Mouse (Mus musculus) stomach, postnatal 0 days (tissue): Measurements from ENCODE around the gene Hdac4. TPM values are rescaled to one million over a fixed set of nuclear protein-coding genes. Genes with fewer than 3 reads are reported as not detected.
A peak's percentile ranks its signal among the peaks of the same experiment; 100 is the strongest.

Source experiments
- ATAC-seq: fragments of 200-750 bp; cut with Nextera tagmentation; 2 replicates; pipeline ENCODE4 v1.8.0; 2017; ENCODE audit not compliant: low FRiP score, low TSS enrichment
- DNase-seq: peaks from one replicate; pipeline ENCODE4 v3.0.0-alpha.2; 2016; ENCODE audit warnings: low spot score
- H3K27ac ChIP-seq: fragments of 300-500 bp; sonication (generic); replicated peaks from 2 replicates; pipeline ENCODE4 v1.5.1; 2014; ENCODE audit warnings: mild to moderate bottlenecking, control low read depth
- H3K27me3 ChIP-seq: fragments of 300-500 bp; sonication (generic); 2 replicates; pipeline ENCODE4 v1.6.1; 2014; ENCODE audit warnings: low read length; ENCODE audit not compliant: control insufficient read depth, insufficient read depth
- H3K36me3 ChIP-seq: fragments of 300-500 bp; sonication (generic); 2 replicates; pipeline ENCODE4 v1.6.1; 2014; ENCODE audit warnings: low read length, mixed read lengths; ENCODE audit not compliant: control insufficient read depth, insufficient read depth
- H3K4me1 ChIP-seq: fragments of 300-500 bp; sonication (generic); replicated peaks from 2 replicates; pipeline ENCODE4 v1.6.1; 2014; ENCODE audit warnings: antibody characterized with exemption; ENCODE audit not compliant: control insufficient read depth, insufficient read depth
- H3K4me2 ChIP-seq: fragments of 300-500 bp; sonication (generic); replicated peaks from 2 replicates; pipeline ENCODE4 v1.6.1; 2014; ENCODE audit warnings: low read depth, mild to moderate bottlenecking, control low read depth, moderate library complexity
- H3K4me3 ChIP-seq: fragments of 300-500 bp; sonication (generic); 2 replicates; pipeline ENCODE4 v1.5.1; 2014; ENCODE audit warnings: low read depth, low read length, control low read depth
- H3K9ac ChIP-seq: fragments of 300-500 bp; sonication (generic); 2 replicates; pipeline ENCODE4 v1.6.1; 2014; ENCODE audit warnings: mild to moderate bottlenecking, low read length, control low read depth, mixed read lengths
- H3K9me3 ChIP-seq: fragments of 300-500 bp; sonication (generic); 2 replicates; pipeline ENCODE4 v1.6.1; 2016; ENCODE audit warnings: low read length; ENCODE audit not compliant: control insufficient read depth
- CTCF ChIP-seq: IDR thresholded peaks from 2 replicates; pipeline ENCODE4 v1.5.1; 2016; ENCODE audit warnings: antibody characterized with exemption, low read depth, mild to moderate bottlenecking, moderate library complexity
- EP300 ChIP-seq: optimal IDR thresholded peaks from 2 replicates; pipeline ENCODE3; 2016; ENCODE audit warnings: antibody characterized with exemption
- WGBS: fragments of 180-500 bp; shearing (Covaris S2); extraction: QIAGEN DNeasy Blood & Tissue Kit; methylation state at CpG from one replicate; pipeline ENCODE4 v1.1.7; 2014; 5-methylcytosine and 5-hydroxymethylcytosine counted together
- polyA plus RNA-seq: library from polyadenylated mRNA; unstranded; fragments of >200 nt; fragmentation: Nextera tagmentation; extraction: Ambion mirVana; gene quantifications from 2 replicates; pipeline ENCODE4 v1.2.1, GENCODE M21; 2015

Gene Hdac4
- polyA plus RNA-seq, 1 experiment from 2014 or later: 10.9 TPM

- H3K9ac ChIP-seq: no peak overlapping the region
- no peaks in the 10 kb centered on the region for H3K9me3 ChIP-seq
- DNase-seq: peak; percentile 63
- H3K36me3 ChIP-seq: no peaks in the 10 kb centered on the region
- 21% methylated on average over 6 of the region's 6 CpGs for WGBS
- 0 out of 2 replicates have a peak, but pooled peaks cover 3% of the 10 kb centered on the region for H3K4me1 ChIP-seq
- H3K4me2 ChIP-seq: no peak overlapping the region
- peak overlapping the region; percentile 35 for H3K27ac ChIP-seq
- TF ChIP-seq CTCF: no peak
- no peak for TF ChIP-seq EP300
- no peak overlapping the region for H3K4me3 ChIP-seq
- no peaks in the 10 kb centered on the region for H3K27me3 ChIP-seq
- peak; percentile 84 for ATAC-seq
Observed at GRCm38 (mm10) chr1:92130470-92131100, 64.9 kb downstream of the Hdac4 start.

- DNase-seq: no peak
- Histone ChIP-seq H3K27ac (no peak overlapping the region), H3K36me3 (no peaks in the 10 kb centered on the region), H3K27me3 (no peaks in the 10 kb centered on the region), H3K4me3 (no peak overlapping the region), H3K4me1 (0 out of 2 replicates have a peak, but pooled peaks cover 3% of the 10 kb centered on the region), H3K9me3 (no peaks in the 10 kb centered on the region), H3K9ac (no peak overlapping the region), H3K4me2 (no peak overlapping the region)
- TF ChIP-seq EP300 (no peak), CTCF (no peak)
- no peak for ATAC-seq
- 79% methylated on average over 3 of the region's 3 CpGs for WGBS
Observed at GRCm38 (mm10) chr1:92129751-92130150, 65.7 kb downstream of the Hdac4 start.

- WGBS: 79% methylated on average over 6 of the region's 6 CpGs
- H3K27ac ChIP-seq: no peak overlapping the region
- no peak for TF ChIP-seq EP300
- no peak for TF ChIP-seq CTCF
Observed at GRCm38 (mm10) chr1:92127785-92128184, 67.7 kb downstream of the Hdac4 start.

GRCm38 (mm10) chr1:92127366-92127765 lies 68.1 kb downstream of the Hdac4 start:
- 0 out of 2 replicates have a peak, but pooled peaks cover 3% of the 10 kb centered on the region for H3K4me1 ChIP-seq
- H3K4me2 ChIP-seq: no peak overlapping the region
- 73% methylated on average over 1 of the region's 1 CpGs for whole genome bisulfite sequencing
- DNase-seq: no peak
- no peak for TF ChIP-seq EP300
- no peak for TF ChIP-seq CTCF
- H3K27ac ChIP-seq: no peak overlapping the region
- no peaks in the 10 kb centered on the region for H3K36me3 ChIP-seq
- H3K9ac ChIP-seq: no peak overlapping the region
- no peaks in the 10 kb centered on the region for H3K9me3 ChIP-seq
- H3K4me3 ChIP-seq: no peak overlapping the region
- no peaks in the 10 kb centered on the region for H3K27me3 ChIP-seq
- ATAC-seq: no peak

More at GRCm38 (mm10) chr1:92127785-92128184, 67.7 kb downstream of the Hdac4 start:
- Histone ChIP-seq H3K4me2 (no peak overlapping the region), H3K4me1 (0 out of 2 replicates have a peak, but pooled peaks cover 3% of the 10 kb centered on the region), H3K4me3 (no peak overlapping the region), H3K27me3 (no peaks in the 10 kb centered on the region), H3K9ac (no peak overlapping the region), H3K36me3 (no peaks in the 10 kb centered on the region), H3K9me3 (no peaks in the 10 kb centered on the region)
- no peak for ATAC-seq
- no peak for DNase-seq

- Histone ChIP-seq H3K9ac (no peak overlapping the region), H3K4me3 (no peak overlapping the region), H3K27me3 (no peaks in the 10 kb centered on the region), H3K4me2 (no peak overlapping the region), H3K4me1 (no peaks in the 10 kb centered on the region), H3K27ac (no peak overlapping the region), H3K36me3 (no peaks in the 10 kb centered on the region), H3K9me3 (no peaks in the 10 kb centered on the region)
- DNase-seq (no peak), ATAC-seq (no peak)
- WGBS: 58% methylated on average over 3 of the region's 3 CpGs
- TF ChIP-seq CTCF: no peak
- TF ChIP-seq EP300: no peak
Observed at GRCm38 (mm10) chr1:92124497-92125201, 70.8 kb downstream of the Hdac4 start.

- ATAC-seq (no peak), DNase-seq (no peak)
- no peaks in the 10 kb centered on the region for H3K27me3 ChIP-seq
- 35% methylated on average over 5 of the region's 5 CpGs for WGBS
- TF ChIP-seq CTCF: no peak
- TF ChIP-seq EP300: no peak
- H3K4me1 ChIP-seq: no peaks in the 10 kb centered on the region
- no peak overlapping the region for H3K4me3 ChIP-seq
- no peak overlapping the region for H3K4me2 ChIP-seq
- H3K36me3 ChIP-seq: no peaks in the 10 kb centered on the region
- H3K9ac ChIP-seq: no peak overlapping the region
- no peaks in the 10 kb centered on the region for H3K9me3 ChIP-seq
- H3K27ac ChIP-seq: no peak overlapping the region
Observed at GRCm38 (mm10) chr1:92119303-92119702, 76.2 kb downstream of the Hdac4 start.
